Mouse (Mus musculus) midbrain, postnatal 0 days (tissue): ENCODE data around the gene Nav2. TPM values are rescaled to one million over a fixed set of nuclear protein-coding genes. Genes with fewer than 3 reads are reported as not detected.

Source experiments
- ATAC-seq: fragments of 200-750 bp; cut with Nextera tagmentation; 2 replicates; pipeline ENCODE4 v1.8.0; 2017; ENCODE audit warnings: moderate number of reproducible peaks, mild to moderate bottlenecking, moderate TSS enrichment, moderate library complexity; ENCODE audit not compliant: low FRiP score
- DNase-seq: peaks from one replicate; pipeline ENCODE4 v3.0.0-alpha.2; 2015; ENCODE audit warnings: low spot score
- H3K27ac ChIP-seq: fragments of 300-500 bp; sonication (generic); 2 replicates; pipeline ENCODE4 v1.5.1; 2014; ENCODE audit warnings: low read depth, mild to moderate bottlenecking, low read length, mixed read lengths
- H3K27me3 ChIP-seq: fragments of 300-500 bp; sonication (generic); 2 replicates; pipeline ENCODE4 v1.6.1; 2014; ENCODE audit warnings: low read length, control low read depth, mixed read lengths; ENCODE audit not compliant: insufficient read depth
- H3K36me3 ChIP-seq: fragments of 300-500 bp; sonication (generic); 2 replicates; pipeline ENCODE4 v1.6.1; 2014; ENCODE audit warnings: low read length, control low read depth, mixed read lengths; ENCODE audit not compliant: insufficient read depth
- H3K4me1 ChIP-seq: fragments of 300-500 bp; sonication (generic); 2 replicates; pipeline ENCODE4 v1.6.1; 2014; ENCODE audit warnings: mild to moderate bottlenecking, control low read depth, antibody characterized with exemption, low read length, mixed read lengths; ENCODE audit not compliant: insufficient read depth
- H3K4me2 ChIP-seq: fragments of 300-500 bp; sonication (generic); 2 replicates; pipeline ENCODE4 v1.6.1; 2014; ENCODE audit warnings: low read depth, mild to moderate bottlenecking, low read length, mixed read lengths; ENCODE audit not compliant: poor library complexity, severe bottlenecking
- H3K4me3 ChIP-seq: fragments of 300-500 bp; sonication (generic); 2 replicates; pipeline ENCODE4 v1.5.1; 2014; ENCODE audit warnings: low read depth, mild to moderate bottlenecking, low read length, moderate library complexity
- H3K9ac ChIP-seq: fragments of 300-500 bp; sonication (generic); replicated peaks from 2 replicates; pipeline ENCODE4 v1.6.1; 2014; ENCODE audit warnings: mild to moderate bottlenecking, low read length, moderate library complexity, mixed read lengths; ENCODE audit not compliant: poor library complexity, severe bottlenecking
- H3K9me3 ChIP-seq: fragments of 300-500 bp; sonication (generic); 2 replicates; pipeline ENCODE4 v1.6.1; 2016; ENCODE audit warnings: low read length, control low read depth
- CTCF ChIP-seq: IDR thresholded peaks from 2 replicates; pipeline ENCODE4 v1.5.1; 2016; ENCODE audit warnings: antibody characterized with exemption, mild to moderate bottlenecking
- WGBS: fragments of 180-500 bp; shearing (Covaris S2); extraction: QIAGEN DNeasy Blood & Tissue Kit; methylation state at CpG from one replicate; pipeline ENCODE4 v1.1.7; 2014; 5-methylcytosine and 5-hydroxymethylcytosine counted together
- polyA plus RNA-seq: library from polyadenylated mRNA; unstranded; fragments of >200 nt; fragmentation: Nextera tagmentation; extraction: Ambion mirVana; gene quantifications from 2 replicates; pipeline ENCODE4 v1.2.1, GENCODE M21; 2015
- total RNA-seq: library from RNA; depleted of rRNA; stranded (reverse); fragments of >200 nt; gene quantifications from 2 replicates; pipeline ENCODE4 v1.2.3, GENCODE M21; 2014

The Nav2 gene
- total and polyA plus RNA-seq, 2 experiments from 2014 or later = 18.3 to 53.8 TPM

DNA sequence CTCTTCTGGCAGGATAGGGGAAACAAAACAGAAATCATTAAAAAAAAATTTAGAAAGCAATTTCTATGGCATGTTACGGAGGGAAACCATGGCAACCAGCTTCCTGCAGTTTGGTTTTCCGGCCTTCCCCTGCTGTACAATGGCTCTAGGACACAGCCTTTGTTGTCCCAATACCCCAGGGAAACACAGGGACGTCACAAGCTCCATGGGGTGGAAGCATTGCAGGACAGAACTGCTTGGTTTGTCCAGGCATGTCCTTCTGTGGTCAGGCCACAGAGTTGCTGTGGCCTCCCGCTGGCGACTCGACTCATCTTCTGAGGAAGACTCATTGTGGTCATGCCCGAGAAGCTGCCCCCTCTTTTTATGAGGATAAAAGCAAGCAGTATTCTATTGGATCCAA, 301.0 kb downstream of the Nav2 start:
- ATAC-seq (0 out of 2 replicates have a peak, but pooled peaks have one; percentile 51), DNase-seq (peak; percentile 59)
- 29% methylated on average over 7 of the region's 7 CpGs for WGBS
- no peaks in the 10 kb centered on the region for H3K36me3 ChIP-seq
- no peaks in the 10 kb centered on the region for H3K27me3 ChIP-seq
- no peak overlapping the region for H3K4me2 ChIP-seq
- H3K27ac ChIP-seq = 0 out of 2 replicates have a peak overlapping the region, but pooled peaks have one; percentile 6
- no peaks in the 10 kb centered on the region for H3K9me3 ChIP-seq
- peaks cover 8% of the 10 kb centered on the region; the same call in 1 of the 2 replicates for H3K4me1 ChIP-seq
- H3K4me3 ChIP-seq = no peak overlapping the region
- no peak for TF ChIP-seq CTCF
- no peak overlapping the region for H3K9ac ChIP-seq

DNA sequence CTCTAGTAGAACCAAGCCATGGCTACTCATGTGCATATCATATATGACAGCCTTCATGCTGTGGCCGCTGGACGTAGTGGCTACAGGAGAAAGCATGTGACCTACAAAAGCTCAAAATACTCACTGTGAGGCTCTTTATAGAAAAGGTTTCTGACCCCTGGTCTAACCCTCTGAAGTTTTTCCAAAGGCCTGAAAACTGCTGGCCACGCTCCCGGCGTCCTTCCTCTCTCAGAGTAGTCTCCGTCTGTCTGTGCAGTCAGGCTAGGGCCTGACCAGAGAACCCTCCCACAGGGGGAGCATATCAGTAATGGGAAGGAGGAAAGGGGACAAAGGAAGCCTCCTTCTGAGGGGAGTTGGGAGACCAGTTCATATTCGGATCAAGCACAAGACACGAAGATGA, 302.2 kb downstream of the Nav2 start:
- H3K27ac ChIP-seq = no peak overlapping the region
- no peak overlapping the region for H3K4me3 ChIP-seq
- no peak overlapping the region for H3K9ac ChIP-seq
- no peaks in the 10 kb centered on the region for H3K27me3 ChIP-seq
- H3K36me3 ChIP-seq = no peaks in the 10 kb centered on the region
- no peak for TF ChIP-seq CTCF
- DNase-seq (no peak), ATAC-seq (no peak)
- peaks cover 8% of the 10 kb centered on the region; the same call in 1 of the 2 replicates for H3K4me1 ChIP-seq
- H3K9me3 ChIP-seq = no peaks in the 10 kb centered on the region
- WGBS = 85% methylated on average over 8 of the region's 8 CpGs
- H3K4me2 ChIP-seq = no peak overlapping the region

DNA sequence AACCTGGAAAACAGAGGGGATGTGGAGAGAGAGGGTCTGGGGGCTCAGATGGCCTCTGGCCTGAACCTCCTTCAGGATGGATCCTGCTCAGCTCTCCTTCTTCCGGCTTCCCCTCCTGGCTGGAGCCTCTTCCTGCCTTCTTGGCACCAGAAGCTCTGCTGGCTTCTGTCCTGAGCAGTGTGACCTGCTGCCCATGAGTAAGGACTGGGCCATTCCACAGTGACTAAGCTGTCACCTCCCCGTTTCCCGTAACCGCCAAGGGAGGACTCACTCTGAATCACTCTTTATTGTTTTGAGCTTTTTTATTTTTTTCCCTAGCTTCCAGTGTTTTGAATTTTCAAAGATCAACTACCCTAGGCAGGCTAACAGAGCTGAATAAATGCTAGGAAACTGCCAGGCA, 304.5 kb downstream of the Nav2 start:
- no peak overlapping the region for H3K9ac ChIP-seq
- H3K27me3 ChIP-seq = no peaks in the 10 kb centered on the region
- no peaks in the 10 kb centered on the region for H3K9me3 ChIP-seq
- ATAC-seq (no peak), DNase-seq (no peak)
- no peak overlapping the region for H3K27ac ChIP-seq
- H3K4me2 ChIP-seq = no peak overlapping the region
- no peak overlapping the region for H3K4me3 ChIP-seq
- no peaks in the 10 kb centered on the region for H3K36me3 ChIP-seq
- WGBS = 67% methylated on average over 4 of the region's 4 CpGs
- H3K4me1 ChIP-seq = peaks cover 8% of the 10 kb centered on the region; the same call in 1 of the 2 replicates
- TF ChIP-seq CTCF = no peak

DNA sequence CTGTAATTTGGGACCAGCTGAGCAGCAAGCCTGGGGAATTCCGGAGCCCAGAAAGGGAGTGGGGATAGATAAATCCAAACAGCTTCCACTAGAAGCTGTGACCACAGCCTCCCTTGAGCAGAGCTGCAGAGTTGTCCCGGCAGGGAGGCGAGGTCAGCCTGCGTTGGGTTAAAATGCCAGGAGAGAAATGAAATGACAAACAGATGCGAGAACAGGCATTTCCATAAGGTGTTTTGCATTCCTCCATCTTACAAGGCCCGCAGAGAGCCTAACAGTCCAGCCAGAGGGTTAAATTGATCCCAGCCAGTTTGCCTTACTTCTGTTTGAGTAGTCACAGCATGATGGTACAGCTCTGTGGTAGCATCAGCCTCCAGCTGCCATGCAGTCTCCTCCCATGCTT, 309.3 kb downstream of the Nav2 start:
- H3K4me3 ChIP-seq = no peak overlapping the region
- H3K9ac ChIP-seq = no peak overlapping the region
- ATAC-seq (no peak), DNase-seq (no peak)
- H3K27me3 ChIP-seq = no peaks in the 10 kb centered on the region
- no peak overlapping the region for H3K27ac ChIP-seq
- H3K4me2 ChIP-seq = no peak overlapping the region
- WGBS = 81% methylated on average over 6 of the region's 6 CpGs
- no peaks in the 10 kb centered on the region; the same call in 1 of the 2 replicates for H3K9me3 ChIP-seq
- TF ChIP-seq CTCF = no peak
- H3K36me3 ChIP-seq = no peaks in the 10 kb centered on the region
- H3K4me1 ChIP-seq = no peaks in the 10 kb centered on the region

DNA sequence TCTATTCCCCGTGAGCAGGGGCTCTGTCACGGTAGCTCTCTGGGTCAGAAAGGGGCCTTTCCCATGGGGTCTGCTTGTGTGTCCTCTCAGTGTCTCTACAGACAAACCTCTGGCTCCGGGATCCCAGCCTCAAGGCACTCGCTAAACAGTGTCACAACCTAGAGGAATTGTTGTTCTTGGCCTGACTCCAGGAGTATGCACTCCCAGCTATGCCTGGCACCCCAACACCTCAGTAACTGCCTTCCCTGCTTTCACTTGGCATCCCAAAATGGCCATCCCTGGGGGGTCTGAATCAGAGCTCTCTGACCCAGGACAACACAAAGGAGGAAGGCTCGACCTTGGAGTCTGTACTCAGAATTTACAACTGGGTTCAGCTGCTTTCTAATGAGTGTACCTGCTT, 317.2 kb downstream of the Nav2 start:
- no peaks in the 10 kb centered on the region; the same call in 1 of the 2 replicates for H3K9me3 ChIP-seq
- no peaks in the 10 kb centered on the region for H3K4me1 ChIP-seq
- H3K27me3 ChIP-seq = no peaks in the 10 kb centered on the region
- no peak overlapping the region for H3K4me3 ChIP-seq
- H3K9ac ChIP-seq = no peak overlapping the region
- DNase-seq (no peak), ATAC-seq (no peak; the same call in 1 of the 2 replicates)
- 77% methylated on average over 5 of the region's 5 CpGs for WGBS
- H3K36me3 ChIP-seq = no peaks in the 10 kb centered on the region
- no peak for TF ChIP-seq CTCF
- no peak overlapping the region for H3K27ac ChIP-seq
- no peak overlapping the region for H3K4me2 ChIP-seq

DNA sequence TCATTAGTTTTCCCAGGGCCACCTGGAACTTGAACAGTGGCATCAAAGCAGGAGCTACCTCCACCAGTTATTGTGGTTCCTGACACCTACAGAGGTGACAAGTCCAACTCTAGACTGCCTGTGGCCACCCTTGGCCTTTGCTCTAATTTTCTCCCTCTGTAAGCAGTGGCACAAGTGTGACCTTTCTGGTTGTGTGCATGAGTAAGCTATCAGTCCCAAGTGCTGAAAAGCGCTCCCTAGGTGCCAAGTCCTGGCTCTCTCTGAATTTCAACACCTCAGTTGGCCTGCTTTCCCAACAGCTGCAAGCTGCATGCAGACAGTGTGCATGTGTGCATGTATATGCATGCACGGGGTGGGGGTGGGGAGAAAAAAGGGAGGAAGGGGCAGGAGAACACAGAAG, 324.5 kb downstream of the Nav2 start:
- ATAC-seq (no peak), DNase-seq (no peak)
- Histone ChIP-seq H3K27me3 (no peaks in the 10 kb centered on the region), H3K27ac (no peak overlapping the region), H3K4me2 (no peak overlapping the region), H3K4me3 (no peak overlapping the region), H3K4me1 (no peaks in the 10 kb centered on the region), H3K9ac (no peak overlapping the region), H3K36me3 (no peaks in the 10 kb centered on the region), H3K9me3 (no peaks in the 10 kb centered on the region)
- TF ChIP-seq CTCF = no peak
- WGBS = 96% methylated on average over 2 of the region's 2 CpGs
